Mouse (Mus musculus) ES-Bruce4 (cell line): ENCODE results near the gene H1f0.

Source experiments
- CTCF ChIP-seq: IDR thresholded peaks from one replicate; pipeline ENCODE4 v1.8.1; 2011; ENCODE audit warnings: low read depth, low read length
- POLR2A ChIP-seq: IDR thresholded peaks from one replicate; pipeline ENCODE4 v1.8.1; 2011; ENCODE audit warnings: low read length; ENCODE audit not compliant: insufficient read depth

DNA sequence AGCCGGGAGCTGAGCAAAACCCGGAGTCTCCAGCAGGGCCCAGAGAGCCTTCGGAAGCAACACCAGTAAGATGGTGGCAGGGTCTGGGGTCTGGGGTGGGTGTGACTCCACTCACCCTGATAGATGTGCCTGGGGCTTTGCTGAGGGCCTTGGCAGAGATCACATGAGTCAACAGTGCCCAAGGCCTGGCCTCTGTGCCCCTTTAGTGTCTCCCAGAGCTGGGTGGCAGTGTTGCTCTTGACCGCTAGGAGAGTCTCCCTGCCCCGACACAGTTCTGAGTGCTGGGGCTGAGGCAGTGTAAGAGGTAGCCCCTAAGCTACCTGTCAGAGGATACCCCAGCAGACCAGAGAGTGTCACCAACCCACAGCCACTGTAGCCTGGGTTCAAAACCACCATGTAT, 26.7 kb upstream of the H1f0 start:
- TF ChIP-seq POLR2A: no peak
- no peak for TF ChIP-seq CTCF
